In genomic region chr15:96185429-96185828, GRCm38 (mm10) we compare ENCODE assay signal across 11 mouse cellular contexts.
DNase-seq lines count a peak whose midpoint lies in the region; ATAC-seq lines count a peak whose summit lies in the region.
"Had no signal": no experiment of that assay in that cellular context is flagged by ENCODE, and none has a peak within 500 bp of the region (broad histone marks: within the 10 kb centered on the region; RNA-seq: fewer than 3 reads in every experiment).

No protein-coding gene starts in this region.

- DNase-seq in gastrocnemius, postnatal 10 days, result peak; percentile 7
- DNase-seq in gastrocnemius, adult 18-20 months (ENCODE audit: low spot score), result no peak
- peak; percentile 47 to 50 for DNase-seq in heart, adult 9 months (ENCODE audit: low spot score in 2 of 2)
- peak; percentile 7 for DNase-seq in heart, postnatal 25 days (ENCODE audit: low spot score)
- DNase-seq in testis, postnatal 14 days (ENCODE audit: low spot score), result no peak
- no peak for DNase-seq in right cerebral cortex, adult 18-20 months
- no peak for DNase-seq in cerebellum, postnatal 36 days
- DNase-seq: cerebellum, adult 2 months had no signal

- intact Hi-C loops in heart, postnatal 25 days (cut with DNase I), result loop anchor here (10.0 kb wide), 1 partner anchor 99 kb away; the partner anchor contains the start of gene Arid2

- ATAC-seq in common myeloid progenitor, adult 5-6 weeks (replicated peaks; ENCODE audit: low read depth, poor library complexity, severe bottlenecking), result peak; percentile 22
- ATAC-seq: intestine, postnatal 0 days; midbrain, embryonic 13.5 days had no signal

Comparison
In these comparisons a context has a peak if more than half of its experiments do, and no peak if none do; other contexts are left out.
1. DNase-seq: peak in gastrocnemius, postnatal 10 days (single experiment), heart, adult 9 months (2 of 2) and heart, postnatal 25 days (single experiment); none in gastrocnemius, adult 18-20 months (single experiment), testis, postnatal 14 days (single experiment), right cerebral cortex, adult 18-20 months (single experiment) and cerebellum, postnatal 36 days (0 of 2).